Mouse (Mus musculus): ENCODE measurements around the gene Nfkbib. TPM values are rescaled to one million over a fixed set of nuclear protein-coding genes. Genes with fewer than 3 reads are reported as not detected.

Gene Nfkbib
- polyA plus RNA-seq, 1 experiment from 2014 or later, result 70.2 TPM

DNA sequence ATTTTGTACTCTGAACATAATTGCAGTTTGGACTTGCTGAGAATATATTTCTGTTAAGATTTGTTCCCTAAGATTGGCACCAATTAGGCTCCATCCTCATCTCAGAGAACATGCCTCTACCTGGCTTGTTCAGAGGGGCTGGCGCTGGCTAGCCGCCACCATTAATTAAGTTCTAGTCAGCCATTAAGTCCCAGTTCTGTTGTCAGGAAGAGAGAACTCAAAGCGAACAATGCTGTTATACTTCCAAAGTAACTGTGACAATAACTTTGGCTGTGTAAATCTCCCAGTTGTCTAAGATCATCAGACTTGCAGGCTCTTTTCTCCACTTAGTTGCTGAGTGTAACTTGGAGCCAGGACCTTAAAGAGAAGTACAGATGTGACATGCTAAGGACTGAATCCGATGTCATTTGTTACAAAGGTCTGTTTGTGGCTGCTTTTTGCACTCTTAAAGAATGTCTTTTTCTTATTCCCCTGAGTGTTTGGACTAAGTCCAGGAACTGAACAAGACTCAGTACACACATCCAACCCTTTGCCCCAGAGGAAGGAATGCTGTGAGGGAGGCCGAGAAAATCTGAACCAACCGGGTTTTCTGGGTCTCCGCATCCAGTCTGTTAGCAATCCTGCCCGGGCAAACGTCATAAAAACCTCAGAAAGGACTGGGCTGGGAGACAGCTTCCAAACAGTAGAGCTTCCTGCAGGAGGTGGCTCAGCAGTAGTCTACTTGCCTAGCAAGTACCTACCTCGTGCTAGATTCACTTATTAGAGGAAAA, 34.8 kb upstream of the Nfkbib start:
- ATAC-seq, result no peak
- Histone ChIP-seq H3K4me2 (ENCODE audit: low read length) (no peak overlapping the region), H3K9me3 (ENCODE audit: control insufficient read depth, low read length) (no peaks in the 10 kb centered on the region), H3K27me3 (replicated peaks; ENCODE audit: control insufficient read depth, insufficient read depth, low read length) (no peaks in the 10 kb centered on the region), H3K4me1 (ENCODE audit: control insufficient read depth, insufficient read depth, low read depth, low read length) (peaks cover 6% of the 10 kb centered on the region), H3K9ac (ENCODE audit: low read depth, low read length) (no peak overlapping the region), H3K4me3 (ENCODE audit: low read length) (no peak overlapping the region), H3K27ac (ENCODE audit: low read depth, low read length) (peak overlapping the region; percentile 57), H3K36me3 (ENCODE audit: control insufficient read depth, insufficient read depth, low read length) (no peaks in the 10 kb centered on the region)
- 19% methylated on average over 10 of the region's 10 CpGs for WGBS

GRCm38 (mm10) chr7:28801451-28801850, 34.1 kb upstream of the Nfkbib start:
- H3K27ac ChIP-seq (ENCODE audit: low read depth, low read length), result no peak overlapping the region
- H3K9me3 ChIP-seq (ENCODE audit: control insufficient read depth, low read length), result no peaks in the 10 kb centered on the region
- 72% methylated on average over 3 of the region's 3 CpGs for WGBS
- no peak overlapping the region for H3K4me2 ChIP-seq (ENCODE audit: low read length)
- H3K4me1 ChIP-seq (ENCODE audit: control insufficient read depth, insufficient read depth, low read depth, low read length), result peaks cover 6% of the 10 kb centered on the region
- ATAC-seq, result no peak
- no peaks in the 10 kb centered on the region for H3K36me3 ChIP-seq (ENCODE audit: control insufficient read depth, insufficient read depth, low read length)
- H3K4me3 ChIP-seq (ENCODE audit: low read length), result no peak overlapping the region
- H3K27me3 ChIP-seq (replicated peaks; ENCODE audit: control insufficient read depth, insufficient read depth, low read length), result no peaks in the 10 kb centered on the region
- no peak overlapping the region for H3K9ac ChIP-seq (ENCODE audit: low read depth, low read length)

- H3K27me3 ChIP-seq (replicated peaks; ENCODE audit: control insufficient read depth, insufficient read depth, low read length), result no peaks in the 10 kb centered on the region
Measured at GRCm38 (mm10) chr7:28799994-28800393, 32.7 kb upstream of the Nfkbib start.

GRCm38 (mm10) chr7:28796562-28796975, 29.3 kb upstream of the Nfkbib start:
- peak; percentile 65 for ATAC-seq
- Histone ChIP-seq H3K27ac (ENCODE audit: low read depth, low read length) (no peak overlapping the region), H3K36me3 (ENCODE audit: control insufficient read depth, insufficient read depth, low read length) (no peaks in the 10 kb centered on the region), H3K4me2 (ENCODE audit: low read length) (peak overlapping the region; percentile 44), H3K4me1 (ENCODE audit: control insufficient read depth, insufficient read depth, low read depth, low read length) (no peaks in the 10 kb centered on the region; the same call in 1 of the 2 replicates), H3K4me3 (ENCODE audit: low read length) (peak overlapping the region; percentile 8; the same call in 1 of the 2 replicates), H3K27me3 (replicated peaks; ENCODE audit: control insufficient read depth, insufficient read depth, low read length) (no peaks in the 10 kb centered on the region), H3K9ac (ENCODE audit: low read depth, low read length) (peak overlapping the region; percentile 51), H3K9me3 (ENCODE audit: control insufficient read depth, low read length) (no peaks in the 10 kb centered on the region)
- WGBS, result 14% methylated on average over 32 of the region's 32 CpGs

More at GRCm38 (mm10) chr7:28799994-28800393, 32.7 kb upstream of the Nfkbib start:
- Histone ChIP-seq H3K27ac (ENCODE audit: low read depth, low read length) (no peak overlapping the region), H3K9me3 (ENCODE audit: control insufficient read depth, low read length) (no peaks in the 10 kb centered on the region), H3K36me3 (ENCODE audit: control insufficient read depth, insufficient read depth, low read length) (no peaks in the 10 kb centered on the region), H3K4me1 (ENCODE audit: control insufficient read depth, insufficient read depth, low read depth, low read length) (peaks cover 6% of the 10 kb centered on the region), H3K4me3 (ENCODE audit: low read length) (no peak overlapping the region), H3K4me2 (ENCODE audit: low read length) (no peak overlapping the region), H3K9ac (ENCODE audit: low read depth, low read length) (no peak overlapping the region)
- ATAC-seq, result no peak
- 94% methylated on average over 9 of the region's 9 CpGs for WGBS

DNA sequence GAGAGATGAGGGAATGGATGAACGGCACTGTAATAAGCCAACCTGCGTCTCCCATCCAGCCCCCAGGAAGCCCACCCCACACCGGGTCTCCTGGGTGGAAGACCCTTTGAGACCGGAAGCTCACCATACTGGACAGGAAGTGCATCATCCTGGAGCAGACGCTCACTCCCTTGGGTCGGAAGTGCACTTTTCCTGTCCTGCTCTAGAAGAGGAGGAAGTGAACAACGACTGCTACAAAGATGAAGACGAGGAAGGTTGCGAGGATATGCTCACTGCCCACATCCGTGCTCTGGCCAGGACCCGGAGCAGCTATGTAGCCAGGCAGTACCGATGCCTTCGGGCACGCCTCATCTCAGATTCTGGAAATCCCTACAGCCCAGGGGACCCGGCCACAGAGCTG, 28.5 kb upstream of the Nfkbib start:
- no peak for ATAC-seq
- Histone ChIP-seq H3K9me3 (ENCODE audit: control insufficient read depth, low read length) (no peaks in the 10 kb centered on the region), H3K4me3 (ENCODE audit: low read length) (no peak overlapping the region), H3K4me1 (ENCODE audit: control insufficient read depth, insufficient read depth, low read depth, low read length) (no peaks in the 10 kb centered on the region; the same call in 1 of the 2 replicates), H3K9ac (ENCODE audit: low read depth, low read length) (no peak overlapping the region), H3K36me3 (ENCODE audit: control insufficient read depth, insufficient read depth, low read length) (no peaks in the 10 kb centered on the region), H3K27me3 (replicated peaks; ENCODE audit: control insufficient read depth, insufficient read depth, low read length) (no peaks in the 10 kb centered on the region), H3K27ac (ENCODE audit: low read depth, low read length) (no peak overlapping the region), H3K4me2 (ENCODE audit: low read length) (no peak overlapping the region)
- WGBS, result 74% methylated on average over 15 of the region's 15 CpGs

DNA sequence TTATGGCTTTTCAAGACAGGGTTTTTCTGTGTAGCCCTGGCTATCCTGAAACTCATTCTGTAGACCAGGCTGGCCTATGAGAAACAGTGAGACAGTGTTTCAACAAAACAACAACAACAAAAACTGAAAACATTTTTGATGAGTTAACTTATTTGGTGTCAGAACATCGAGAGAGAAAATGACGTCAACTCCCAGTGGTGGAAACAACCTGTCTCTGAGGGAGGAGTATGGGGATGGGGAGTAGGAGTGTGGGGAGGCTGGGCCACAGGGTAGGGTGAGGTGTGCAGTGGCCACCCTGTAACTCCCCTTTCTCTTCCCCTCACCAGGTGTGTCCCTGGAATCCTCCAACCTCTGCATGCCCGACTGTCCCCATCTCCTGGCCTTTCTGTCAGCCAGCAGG, 27.2 kb upstream of the Nfkbib start:
- no peak for ATAC-seq
- H3K27me3 ChIP-seq (replicated peaks; ENCODE audit: control insufficient read depth, insufficient read depth, low read length), result no peaks in the 10 kb centered on the region
- H3K9ac ChIP-seq (ENCODE audit: low read depth, low read length), result no peak overlapping the region
- H3K27ac ChIP-seq (ENCODE audit: low read depth, low read length), result no peak overlapping the region
- H3K4me2 ChIP-seq (ENCODE audit: low read length), result no peak overlapping the region
- no peaks in the 10 kb centered on the region for H3K9me3 ChIP-seq (ENCODE audit: control insufficient read depth, low read length)
- no peak overlapping the region for H3K4me3 ChIP-seq (ENCODE audit: low read length)
- WGBS, result 70% methylated on average over 3 of the region's 3 CpGs
- no peaks in the 10 kb centered on the region; the same call in 1 of the 2 replicates for H3K4me1 ChIP-seq (ENCODE audit: control insufficient read depth, insufficient read depth, low read depth, low read length)
- no peaks in the 10 kb centered on the region for H3K36me3 ChIP-seq (ENCODE audit: control insufficient read depth, insufficient read depth, low read length)

GRCm38 (mm10) chr7:28793834-28794233, 26.5 kb upstream of the Nfkbib start:
- no peaks in the 10 kb centered on the region for H3K9me3 ChIP-seq (ENCODE audit: control insufficient read depth, low read length)
- no peak for ATAC-seq
- H3K4me3 ChIP-seq (ENCODE audit: low read length), result no peak overlapping the region
- no peak overlapping the region for H3K9ac ChIP-seq (ENCODE audit: low read depth, low read length)
- no peaks in the 10 kb centered on the region; the same call in 1 of the 2 replicates for H3K4me1 ChIP-seq (ENCODE audit: control insufficient read depth, insufficient read depth, low read depth, low read length)
- WGBS, result 39% methylated on average over 2 of the region's 2 CpGs
- H3K27ac ChIP-seq (ENCODE audit: low read depth, low read length), result no peak overlapping the region
- no peaks in the 10 kb centered on the region for H3K27me3 ChIP-seq (replicated peaks; ENCODE audit: control insufficient read depth, insufficient read depth, low read length)
- no peak overlapping the region for H3K4me2 ChIP-seq (ENCODE audit: low read length)
- H3K36me3 ChIP-seq (ENCODE audit: control insufficient read depth, insufficient read depth, low read length), result no peaks in the 10 kb centered on the region

DNA sequence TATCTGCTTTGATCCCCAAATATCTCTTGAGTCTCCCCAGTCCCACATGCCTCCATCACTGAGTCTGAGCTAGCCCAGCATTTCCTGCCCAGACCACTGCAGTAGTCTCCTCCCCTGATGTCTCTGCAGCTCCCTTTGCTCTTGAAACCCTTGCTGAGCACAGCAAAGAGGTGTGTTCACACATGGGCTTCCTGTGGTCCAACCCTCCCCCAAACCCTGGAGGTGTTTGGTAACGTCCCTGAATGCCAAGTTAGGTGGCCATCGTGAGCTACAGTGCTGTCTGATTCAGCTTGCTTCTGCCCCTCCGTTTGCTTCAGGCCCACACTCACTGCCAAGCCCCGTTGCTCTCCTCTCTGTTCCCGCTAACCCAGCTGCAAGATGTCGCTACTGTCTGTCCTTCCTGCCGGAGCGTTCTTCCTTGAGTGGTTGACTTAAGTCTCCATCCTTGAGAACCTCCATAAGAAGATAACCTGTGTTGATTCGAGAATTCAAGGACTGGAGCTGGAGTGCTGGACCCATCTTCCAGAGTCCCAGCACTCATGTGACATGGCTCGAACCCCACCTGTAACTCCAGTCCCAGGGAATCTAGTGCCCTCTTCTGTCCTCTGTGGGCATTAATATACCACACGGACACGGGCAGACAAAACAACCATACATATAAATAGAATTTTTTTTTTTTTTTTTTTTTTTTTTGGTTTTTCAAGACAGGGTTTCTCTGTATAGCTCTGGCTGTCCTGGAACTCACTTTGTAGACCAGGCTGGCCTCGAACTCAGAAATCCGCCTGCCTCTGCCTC, 25.3 kb upstream of the Nfkbib start:
- H3K27me3 ChIP-seq (replicated peaks; ENCODE audit: control insufficient read depth, insufficient read depth, low read length), result no peaks in the 10 kb centered on the region
- no peak for ATAC-seq
- H3K9me3 ChIP-seq (ENCODE audit: control insufficient read depth, low read length), result no peaks in the 10 kb centered on the region
- H3K4me2 ChIP-seq (ENCODE audit: low read length), result no peak overlapping the region
- no peak overlapping the region for H3K27ac ChIP-seq (ENCODE audit: low read depth, low read length)
- H3K4me1 ChIP-seq (ENCODE audit: control insufficient read depth, insufficient read depth, low read depth, low read length), result no peaks in the 10 kb centered on the region; the same call in 1 of the 2 replicates
- H3K36me3 ChIP-seq (ENCODE audit: control insufficient read depth, insufficient read depth, low read length), result peaks cover 3% of the 10 kb centered on the region
- H3K4me3 ChIP-seq (ENCODE audit: low read length), result no peak overlapping the region
- WGBS, result 88% methylated on average over 13 of the region's 14 CpGs
- no peak overlapping the region for H3K9ac ChIP-seq (ENCODE audit: low read depth, low read length)

DNA sequence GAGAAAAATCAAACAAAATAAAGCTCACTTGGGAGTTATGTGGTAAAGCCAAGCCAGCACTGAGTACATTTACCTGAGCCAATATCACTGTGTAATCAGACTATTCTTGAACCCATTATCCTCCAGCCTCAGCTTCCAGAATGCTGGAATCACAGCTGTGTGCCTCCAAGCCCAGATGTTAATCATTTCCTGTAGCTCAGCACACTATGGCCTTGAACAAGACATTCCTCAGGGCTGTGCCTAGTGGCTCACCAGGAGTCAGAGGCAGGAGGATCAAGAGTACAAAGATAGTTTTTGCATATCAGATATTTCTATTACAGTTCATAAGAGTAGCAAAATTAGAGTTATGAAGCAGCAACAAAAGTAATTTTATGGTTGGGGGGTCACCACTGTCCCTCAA, 24.4 kb upstream of the Nfkbib start:
- Histone ChIP-seq H3K4me3 (ENCODE audit: low read length) (no peak overlapping the region), H3K27ac (ENCODE audit: low read depth, low read length) (no peak overlapping the region)
- ATAC-seq, result no peak

More for the DNA sequence above, 24.4 kb upstream of the Nfkbib start:
- no peak overlapping the region for H3K4me2 ChIP-seq (ENCODE audit: low read length)
- H3K27me3 ChIP-seq (replicated peaks; ENCODE audit: control insufficient read depth, insufficient read depth, low read length), result no peaks in the 10 kb centered on the region
- peaks cover 3% of the 10 kb centered on the region for H3K36me3 ChIP-seq (ENCODE audit: control insufficient read depth, insufficient read depth, low read length)
- no peaks in the 10 kb centered on the region; the same call in 1 of the 2 replicates for H3K4me1 ChIP-seq (ENCODE audit: control insufficient read depth, insufficient read depth, low read depth, low read length)
- H3K9ac ChIP-seq (ENCODE audit: low read depth, low read length), result no peak overlapping the region
- no peaks in the 10 kb centered on the region for H3K9me3 ChIP-seq (ENCODE audit: control insufficient read depth, low read length)

Data from hindbrain, embryonic 16.5 days (tissue).